Mouse (Mus musculus) gastrocnemius, adult 8-10 months (tissue): ENCODE results near the gene Bclaf1. TPM values are rescaled to one million over a fixed set of nuclear protein-coding genes. Genes with fewer than 3 reads are reported as not detected.
A peak's percentile ranks its signal among the peaks of the same experiment; 100 is the strongest.

Source experiments
- DNase-seq, 2 experiments: peaks; one replicate each; pipeline ENCODE4 v3.0.0; 2022; ENCODE audit warnings: low spot score in 2 of 2
- total RNA-seq, 4 experiments: library from RNA; stranded (reverse); gene quantifications; 2 replicates each; pipeline ENCODE4 v1.2.4; 2022

The Bclaf1 gene
- total RNA-seq, result 10 to 100 TPM; 37.3 to 45.8 (median 40.8) TPM

DNA sequence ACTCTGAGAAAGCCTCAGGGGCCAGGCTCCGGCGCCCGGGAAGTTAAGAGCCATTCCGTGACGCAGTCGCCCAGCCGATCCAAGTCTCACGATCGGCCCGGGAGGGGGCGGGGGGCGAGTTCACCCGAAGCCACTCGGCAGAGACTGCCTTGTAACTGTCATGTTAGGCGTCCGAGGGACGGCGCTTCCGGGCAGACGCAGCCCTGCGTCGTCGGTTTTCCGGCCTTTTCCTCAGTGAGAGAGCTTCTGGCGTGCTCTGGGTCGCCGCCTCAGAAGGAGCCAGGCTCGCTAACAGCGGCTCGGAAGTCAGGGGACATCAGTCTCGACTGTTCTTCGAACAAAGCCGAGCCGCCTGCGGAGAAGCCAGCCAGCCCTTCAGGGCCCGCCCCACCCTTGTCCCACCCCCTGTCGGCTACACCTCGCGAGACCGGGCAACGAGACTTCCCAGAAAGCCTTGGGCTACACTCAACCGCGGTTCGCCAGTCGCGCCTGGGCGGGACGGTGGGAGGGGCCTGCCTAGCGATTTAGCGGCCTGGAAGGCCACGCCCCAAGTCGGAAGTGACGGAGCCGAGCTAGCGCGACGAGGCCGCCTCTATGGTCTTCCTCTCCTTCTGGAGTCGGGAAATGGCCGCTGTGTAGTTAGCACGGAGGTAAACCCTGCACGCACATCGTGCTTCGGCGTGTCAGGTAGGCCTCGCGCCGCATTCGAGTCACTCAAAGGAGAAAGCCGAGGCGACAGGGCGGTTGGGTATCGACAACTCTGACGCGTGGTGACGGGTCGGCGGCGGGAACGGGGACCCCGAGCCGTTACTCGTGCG lies at the start of gene Bclaf1:
Gene Bclaf1 (plus strand): TSS at position 552 of the 818 bp plus-strand sequence.
- DNase-seq, result peak; percentile 99 to 100

DNA sequence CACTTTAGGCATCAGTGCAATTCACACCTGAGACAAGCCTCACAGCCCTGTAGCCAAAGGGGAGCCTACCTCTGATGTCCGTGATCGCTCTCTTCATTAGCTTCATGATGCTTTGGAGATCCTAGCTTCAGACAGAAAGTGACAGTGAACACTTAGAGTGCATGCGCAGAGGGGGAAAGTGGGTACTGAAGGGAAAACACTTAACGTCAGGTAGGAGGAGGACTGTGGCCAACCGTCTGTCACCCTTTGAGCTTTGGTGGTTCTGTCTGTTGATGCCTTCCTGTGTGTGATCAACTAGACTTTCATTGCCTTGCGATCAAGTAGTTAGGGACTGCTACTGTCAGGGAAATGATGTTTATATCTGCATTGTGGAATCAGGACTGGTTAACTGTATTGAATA lies 49.4 kb upstream of the Bclaf1 start:
- DNase-seq, result no peak

DNA sequence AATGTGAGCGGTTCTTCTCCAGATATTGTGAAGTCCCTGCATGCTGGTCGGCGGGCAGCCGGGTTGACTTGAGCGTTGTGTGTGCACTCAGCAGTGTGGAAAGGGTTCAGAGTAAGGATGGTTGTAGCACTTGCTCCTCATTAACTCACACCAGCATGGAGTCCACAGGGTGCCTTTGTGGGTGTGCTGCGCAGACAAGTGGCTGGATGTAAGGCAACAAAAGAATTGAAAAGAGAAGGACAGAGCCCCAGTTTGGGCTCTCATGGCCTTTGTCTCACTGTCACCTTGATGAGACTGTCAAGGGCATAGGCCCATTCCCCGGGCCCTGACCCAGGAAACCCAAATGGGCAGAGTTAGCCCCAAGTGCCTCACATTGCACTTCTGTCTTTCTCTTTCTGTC lies 47.8 kb upstream of the Bclaf1 start:
- DNase-seq, result no peak

GRCm38 (mm10) chr10:20267032-20267431 lies 45.2 kb upstream of the Bclaf1 start:
- no peak for DNase-seq

- DNase-seq, result no peak
Measured at GRCm38 (mm10) chr10:20268945-20269344, 43.3 kb upstream of the Bclaf1 start.

- no peak for DNase-seq
Measured at GRCm38 (mm10) chr10:20272380-20272779, 39.9 kb upstream of the Bclaf1 start.

DNA sequence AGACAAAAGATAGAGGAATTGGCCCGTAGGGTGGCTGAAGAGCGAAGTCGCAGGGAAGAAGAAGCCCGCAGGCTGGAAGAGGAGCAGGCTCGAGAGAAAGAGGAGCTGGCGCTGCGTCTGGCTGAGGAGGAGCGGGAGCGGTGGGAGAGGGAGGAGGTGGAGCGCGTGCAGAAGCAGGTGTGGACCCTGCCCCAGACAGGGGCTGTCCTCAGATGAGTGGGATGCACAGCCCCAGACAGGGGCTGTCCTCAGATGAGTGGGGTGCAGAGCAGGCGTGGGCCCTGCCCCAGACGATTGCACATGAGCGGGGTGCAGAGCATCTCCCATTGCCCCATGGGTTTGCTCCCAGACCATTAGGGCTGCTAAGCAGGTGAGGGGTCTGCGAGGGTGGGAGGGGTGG lies 39.0 kb upstream of the Bclaf1 start:
- no peak for DNase-seq

DNA sequence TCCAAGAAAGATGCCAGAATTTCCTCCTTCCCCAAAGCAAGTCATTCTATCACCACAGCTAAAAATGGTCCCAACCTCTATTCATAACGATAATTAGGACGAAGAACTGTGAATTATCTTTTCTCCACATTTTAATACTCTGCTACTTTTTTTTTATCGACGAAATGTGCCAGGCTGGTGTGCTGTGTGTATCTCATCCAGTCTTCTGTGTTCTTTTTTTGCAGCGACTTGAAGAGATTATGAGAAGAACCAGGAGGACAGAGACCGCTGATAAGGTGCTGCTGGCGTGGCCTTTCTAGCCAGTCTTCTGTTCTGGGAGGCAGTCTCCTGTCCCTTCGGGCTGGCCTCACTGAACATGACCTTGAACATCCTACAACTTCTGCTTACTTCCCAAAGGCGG lies 38.2 kb upstream of the Bclaf1 start:
- DNase-seq, result no peak

- DNase-seq, result no peak
Measured at GRCm38 (mm10) chr10:20281456-20281855, 30.8 kb upstream of the Bclaf1 start.

GRCm38 (mm10) chr10:20285289-20285975 lies 26.8 kb upstream of the Bclaf1 start:
- DNase-seq, result peak in 1 of 2 experiments; percentile 22

GRCm38 (mm10) chr10:20285994-20286836 lies 26.1 kb upstream of the Bclaf1 start:
- DNase-seq, result no peak

GRCm38 (mm10) chr10:20287369-20287768 lies 24.9 kb upstream of the Bclaf1 start:
- DNase-seq, result no peak

DNA sequence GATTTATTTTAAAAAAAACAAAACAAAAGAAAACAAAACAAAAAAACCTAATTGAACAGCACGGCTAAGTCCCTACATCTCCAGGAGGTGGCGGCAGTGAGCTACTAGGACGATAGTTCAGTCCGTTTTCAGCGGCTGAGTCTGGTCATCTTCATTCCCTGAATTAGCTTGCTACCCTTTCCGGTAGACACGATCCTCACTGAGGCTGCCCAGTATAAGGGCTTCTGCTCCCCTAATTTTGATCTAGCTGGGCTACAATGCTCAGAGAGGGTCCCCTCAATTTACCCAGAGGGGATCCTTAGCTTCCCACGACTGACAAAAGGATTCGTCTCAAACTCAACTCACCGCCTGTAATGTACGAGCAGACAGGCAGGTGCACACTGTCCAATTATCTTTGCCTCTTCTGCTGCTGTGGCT lies 21.8 kb upstream of the Bclaf1 start:
- DNase-seq, result peak; percentile 26 to 40

- no peak for DNase-seq
Measured at GRCm38 (mm10) chr10:20295961-20296360, 16.3 kb upstream of the Bclaf1 start.

DNA sequence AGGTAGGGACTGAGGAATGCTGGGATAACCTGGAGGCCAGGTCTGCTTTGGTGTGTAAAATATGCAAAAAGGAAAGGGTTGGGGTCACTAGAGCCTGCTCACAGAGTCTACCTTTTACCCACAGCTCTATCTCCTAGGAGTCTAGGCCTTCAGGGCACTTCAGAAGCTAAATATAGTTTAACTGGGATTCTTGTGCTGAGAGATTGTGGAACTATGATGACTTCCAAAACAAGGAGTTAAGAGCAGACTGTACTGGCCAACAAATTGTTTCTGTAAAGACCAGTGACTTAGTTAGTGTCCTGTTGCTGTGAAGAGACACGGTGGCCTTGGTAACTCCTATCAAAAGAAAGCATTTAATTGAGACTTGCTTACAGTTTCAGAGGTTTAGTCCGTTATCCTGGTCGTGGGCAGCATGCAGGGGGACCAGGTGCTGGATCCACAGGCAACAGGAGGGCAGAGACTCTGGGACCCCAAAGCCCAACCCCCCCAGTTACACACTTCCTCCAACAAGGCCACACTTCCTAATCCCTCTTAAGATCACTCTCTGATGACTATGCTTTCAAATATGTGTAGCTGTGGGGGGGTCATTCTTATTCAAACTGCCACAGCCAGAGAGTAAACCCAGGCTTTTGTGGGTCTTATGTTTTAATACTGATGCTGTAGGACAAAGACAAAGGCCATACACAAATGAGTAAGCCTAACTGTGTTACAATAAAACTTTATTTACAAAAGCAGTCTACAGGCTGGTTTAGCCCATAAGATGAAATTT lies 13.9 kb upstream of the Bclaf1 start:
- DNase-seq, result no peak

DNA sequence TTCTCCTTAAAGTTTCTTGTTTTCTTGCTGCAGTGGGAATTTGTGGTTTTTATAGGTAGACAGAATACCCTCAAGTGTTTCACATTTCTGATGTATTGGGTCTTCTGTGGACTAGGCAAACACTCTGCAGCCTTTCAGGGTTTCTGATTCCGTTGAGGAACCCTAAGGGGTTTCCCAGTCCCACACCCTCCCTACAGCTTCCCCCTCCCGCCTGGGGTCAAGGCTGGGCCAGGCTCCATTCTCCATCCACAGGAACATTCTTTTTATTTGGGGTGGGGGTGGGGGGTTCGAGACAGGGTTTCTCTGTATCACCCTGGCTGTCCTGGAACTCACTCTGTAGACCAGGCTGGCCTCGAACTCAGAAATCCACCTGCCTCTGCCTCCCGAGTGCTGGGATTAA lies 13.2 kb upstream of the Bclaf1 start:
- no peak for DNase-seq

DNA sequence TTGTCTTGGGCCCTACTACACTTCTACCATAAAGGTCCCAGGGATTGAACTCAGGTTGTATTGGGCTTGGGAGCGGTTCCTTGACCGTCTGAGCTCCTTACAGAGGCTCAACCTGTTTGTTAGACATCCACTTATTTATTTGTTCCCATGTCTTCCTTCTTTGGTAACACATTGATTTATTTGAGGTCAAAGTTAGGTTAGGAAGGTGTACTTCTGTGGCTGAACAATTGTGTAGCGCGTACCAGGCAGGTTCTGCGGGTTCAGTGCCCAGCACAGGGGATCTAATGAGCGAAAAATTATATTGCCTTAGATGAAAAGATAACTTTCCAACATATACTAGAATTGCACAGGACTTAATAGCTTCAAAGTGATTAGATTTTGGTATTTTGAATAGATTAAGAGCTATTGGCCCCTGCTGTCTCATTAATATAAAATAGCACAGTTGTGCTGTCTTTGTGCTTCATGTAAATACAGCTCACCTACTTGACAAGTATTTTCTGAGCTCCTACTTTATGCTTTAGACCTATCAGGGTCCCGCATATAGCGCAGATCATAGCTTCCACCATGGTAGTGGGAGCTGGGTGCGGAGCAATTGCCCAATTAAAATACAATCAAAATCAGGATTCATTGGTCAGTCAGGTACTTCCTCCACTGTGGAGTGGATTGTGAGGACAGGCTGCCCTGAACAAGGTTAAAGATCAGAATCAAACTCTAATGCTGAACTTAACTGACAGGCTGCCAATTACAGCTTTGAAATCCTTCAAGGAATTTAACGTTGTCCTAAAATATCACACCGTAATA lies 1.1 kb upstream of the Bclaf1 start:
- no peak for DNase-seq

- peak; percentile 74 to 82 for DNase-seq
Measured at GRCm38 (mm10) chr10:20312736-20313301, 550 bp downstream of the Bclaf1 start.

DNA sequence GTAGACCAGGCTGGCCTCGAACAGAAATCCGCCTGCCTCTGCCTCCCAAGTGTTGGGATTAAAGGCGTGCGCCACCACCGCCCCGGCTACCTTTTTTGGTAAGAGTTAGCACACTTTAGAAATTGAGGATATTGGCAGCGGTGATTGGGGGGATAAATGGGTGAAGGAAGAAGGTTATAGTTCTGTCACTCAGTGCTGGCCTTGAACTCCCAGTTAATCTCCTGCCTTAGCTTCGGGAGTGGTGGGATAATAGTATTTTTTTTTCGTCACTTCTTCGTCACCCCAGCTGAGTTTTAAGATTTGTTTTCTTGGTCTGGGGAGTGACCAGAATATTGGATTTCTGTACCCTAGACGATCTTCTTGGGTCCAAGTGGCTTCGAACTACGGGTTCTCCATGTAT lies 1.2 kb downstream of the Bclaf1 start:
- DNase-seq, result no peak

DNA sequence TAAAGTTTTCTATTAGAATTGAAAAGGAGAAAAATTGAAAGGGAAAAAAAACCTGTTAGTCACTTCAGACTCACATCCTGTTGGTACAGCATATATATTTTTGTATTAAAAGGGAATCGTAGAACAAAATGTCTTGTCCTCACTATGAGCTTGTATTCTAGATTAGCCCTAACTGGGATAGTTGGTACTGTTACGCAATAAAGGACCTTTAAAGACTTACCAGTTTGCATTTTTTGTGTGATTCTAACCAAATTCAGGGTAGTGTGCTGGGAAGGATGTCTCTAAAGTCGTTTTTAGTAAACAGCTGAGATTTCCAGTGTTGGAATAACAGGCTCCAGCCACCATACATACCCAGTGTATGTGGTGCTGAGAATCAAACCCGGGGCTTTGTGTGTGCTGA lies 1.7 kb downstream of the Bclaf1 start:
- no peak for DNase-seq
